Mouse (Mus musculus): ENCODE data around the gene Amigo2.

DNA sequence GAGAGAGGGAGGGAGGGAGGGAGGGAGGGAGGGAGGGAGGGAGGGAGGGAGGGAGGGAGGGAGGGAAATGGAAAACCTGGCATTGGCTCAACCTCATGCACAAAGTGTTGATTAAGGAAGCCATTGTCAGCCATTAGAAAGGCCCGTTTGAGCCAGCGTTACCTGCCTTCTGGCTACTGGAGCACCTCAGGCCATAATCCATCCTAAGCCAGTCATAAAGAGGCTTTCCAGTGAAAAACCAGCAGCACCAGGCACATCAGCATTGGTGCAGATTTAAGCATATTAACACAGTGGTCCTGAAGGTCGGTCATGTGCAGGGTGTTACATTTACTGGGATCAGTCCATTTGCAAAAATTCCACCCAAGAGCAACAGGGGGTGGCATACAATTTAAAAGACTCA, 25.7 kb upstream of the Amigo2 start:
- TF ChIP-seq POLR2A (IDR thresholded peaks at IDR 0.05; ENCODE audit: borderline replicate concordance, control insufficient read depth, low read depth, low read length) (no peak), CTCF (IDR thresholded peaks at IDR 0.05; ENCODE audit: control insufficient read depth, insufficient read depth, low read length) (no peak)
